Mouse (Mus musculus) embryonic fibroblast, embryonic 13.5 days (primary cell): Measurements from ENCODE around the gene Nbea.

ENCODE experiments used
- CTCF ChIP-seq: IDR thresholded peaks from 2 replicates; pipeline ENCODE4 v1.5.1; 2011; ENCODE audit warnings: mild to moderate bottlenecking, control low read depth, low read length, moderate library complexity, borderline replicate concordance; ENCODE audit not compliant: insufficient read depth
- POLR2A ChIP-seq: IDR thresholded peaks from 2 replicates; pipeline ENCODE4 v1.6.1; 2011; ENCODE audit warnings: low read depth, mild to moderate bottlenecking, control low read depth, low read length, moderate library complexity

DNA sequence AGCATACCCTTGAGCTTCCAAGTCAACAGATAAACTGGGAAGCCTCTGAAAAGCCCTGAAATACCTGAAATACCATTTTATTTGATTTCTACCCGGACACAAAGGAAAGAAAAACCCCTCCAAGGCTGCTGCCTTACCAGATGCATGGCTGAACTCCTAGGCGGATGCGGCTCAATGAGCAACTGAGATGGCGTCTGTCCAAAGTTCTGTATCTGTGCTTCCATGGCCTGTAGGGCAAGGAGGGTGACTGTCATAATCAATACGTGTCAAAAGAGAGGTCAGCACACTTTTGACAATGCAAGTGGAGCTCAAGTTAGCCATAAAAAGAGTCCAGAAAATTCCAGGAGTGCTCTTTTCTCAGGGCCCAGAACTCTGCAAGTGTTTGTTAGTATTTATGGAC, 534.0 kb downstream of the Nbea start:
- no peak for TF ChIP-seq CTCF
- no peak for TF ChIP-seq POLR2A
